Mouse (Mus musculus) kidney, embryonic 14.5 days (tissue): Measurements from ENCODE around the gene Btbd2. TPM values are rescaled to one million over a fixed set of nuclear protein-coding genes. Genes with fewer than 3 reads are reported as not detected.
A peak's percentile ranks its signal among the peaks of the same experiment; 100 is the strongest.

Experiments
- ATAC-seq: fragments of 200-750 bp; cut with Nextera tagmentation; 2 replicates; pipeline ENCODE4 v1.8.0; 2017; ENCODE audit warnings: moderate number of reproducible peaks, mild to moderate bottlenecking, moderate TSS enrichment, moderate library complexity; ENCODE audit not compliant: low FRiP score, low TSS enrichment
- H3K27ac ChIP-seq: fragments of 300-500 bp; sonication (generic); 2 replicates; pipeline ENCODE4 v1.5.1; 2014; ENCODE audit warnings: low read depth, mild to moderate bottlenecking, low read length, moderate library complexity, mixed read lengths
- H3K27me3 ChIP-seq: fragments of 300-500 bp; sonication (generic); 2 replicates; pipeline ENCODE4 v1.6.1; 2014; ENCODE audit warnings: mild to moderate bottlenecking, low read length; ENCODE audit not compliant: control insufficient read depth, insufficient read depth
- H3K36me3 ChIP-seq: fragments of 300-500 bp; sonication (generic); 2 replicates; pipeline ENCODE4 v1.6.1; 2014; ENCODE audit warnings: low read length, mixed read lengths; ENCODE audit not compliant: control insufficient read depth, insufficient read depth
- H3K4me1 ChIP-seq: fragments of 300-500 bp; sonication (generic); 2 replicates; pipeline ENCODE4 v1.6.1; 2014; ENCODE audit warnings: low read length, mixed read lengths; ENCODE audit not compliant: control insufficient read depth, insufficient read depth
- H3K4me2 ChIP-seq: fragments of 300-500 bp; sonication (generic); replicated peaks from 2 replicates; pipeline ENCODE4 v1.6.1; 2014; ENCODE audit warnings: low read depth, mild to moderate bottlenecking, low read length
- H3K4me3 ChIP-seq: fragments of 300-500 bp; sonication (generic); 2 replicates; pipeline ENCODE4 v1.5.1; 2014; ENCODE audit warnings: mild to moderate bottlenecking, low read length
- H3K9ac ChIP-seq: fragments of 300-500 bp; sonication (generic); 2 replicates; pipeline ENCODE4 v1.6.1; 2014; ENCODE audit warnings: low read depth, mild to moderate bottlenecking, low read length, moderate library complexity
- H3K9me3 ChIP-seq: fragments of 300-500 bp; sonication (generic); 2 replicates; pipeline ENCODE4 v1.6.1; 2016; ENCODE audit warnings: low read length; ENCODE audit not compliant: control insufficient read depth
- WGBS: fragments of 180-500 bp; shearing (Covaris S2); extraction: QIAGEN DNeasy Blood & Tissue Kit; methylation state at CpG from one replicate; pipeline ENCODE4 v1.1.7; 2014; 5-methylcytosine and 5-hydroxymethylcytosine counted together
- polyA plus RNA-seq: library from polyadenylated mRNA; unstranded; fragments of >200 nt; fragmentation: Nextera tagmentation; extraction: Ambion mirVana; gene quantifications from 2 replicates; pipeline ENCODE4 v1.2.1, GENCODE M21; 2014

Gene Btbd2
- polyA plus RNA-seq = 63.4 and 80.2 TPM in 2 replicates

- H3K27ac ChIP-seq = peak within 1 kb of the TSS; percentile 74
- peaks cover 23% of the 10 kb centered on the region for H3K4me1 ChIP-seq
- H3K27me3 ChIP-seq = no peaks in the 10 kb centered on the region
- peak within 1 kb of the TSS; percentile 65 for H3K4me3 ChIP-seq
- H3K9ac ChIP-seq = peak within 1 kb of the TSS; percentile 86
- no peaks in the 10 kb centered on the region for H3K9me3 ChIP-seq
- WGBS = 17% methylated on average over 15 of the region's 15 CpGs
- H3K4me2 ChIP-seq = peak within 1 kb of the TSS; percentile 84
- peak; percentile 50 for ATAC-seq
- 0 out of 2 replicates have a peak, but pooled peaks cover 4% of the 10 kb centered on the region for H3K36me3 ChIP-seq
These were observed at the start of gene Btbd2 for GRCm38 (mm10) chr10:80656863-80657623. Gene Btbd2, minus strand, starts transcription at chr10:80657071.

- H3K27ac ChIP-seq = no peak overlapping the region
- H3K9ac ChIP-seq = no peak overlapping the region
- no peak overlapping the region for H3K4me2 ChIP-seq
- H3K4me1 ChIP-seq = peaks cover 15% of the 10 kb centered on the region
- WGBS = 83% methylated on average over 3 of the region's 3 CpGs
- H3K4me3 ChIP-seq = no peak overlapping the region
- H3K36me3 ChIP-seq = peaks cover 46% of the 10 kb centered on the region
- no peaks in the 10 kb centered on the region for H3K9me3 ChIP-seq
- no peaks in the 10 kb centered on the region for H3K27me3 ChIP-seq
- no peak for ATAC-seq
These were observed 48.6 kb upstream of the Btbd2 start for GRCm38 (mm10) chr10:80705479-80705878.

GRCm38 (mm10) chr10:80705033-80705432, 48.2 kb upstream of the Btbd2 start:
- ATAC-seq = no peak
- H3K4me1 ChIP-seq = peaks cover 20% of the 10 kb centered on the region
- no peaks in the 10 kb centered on the region for H3K27me3 ChIP-seq
- H3K36me3 ChIP-seq = peaks cover 42% of the 10 kb centered on the region
- H3K9ac ChIP-seq = no peak overlapping the region
- H3K9me3 ChIP-seq = no peaks in the 10 kb centered on the region
- H3K4me3 ChIP-seq = no peak overlapping the region
- WGBS = 68% methylated on average over 3 of the region's 3 CpGs
- H3K27ac ChIP-seq = no peak overlapping the region
- H3K4me2 ChIP-seq = no peak overlapping the region

- Histone ChIP-seq H3K36me3 (peaks cover 36% of the 10 kb centered on the region), H3K9ac (no peak overlapping the region), H3K27me3 (no peaks in the 10 kb centered on the region), H3K9me3 (no peaks in the 10 kb centered on the region), H3K4me1 (peaks cover 21% of the 10 kb centered on the region), H3K4me2 (no peak overlapping the region), H3K4me3 (no peak overlapping the region), H3K27ac (no peak overlapping the region)
- ATAC-seq = no peak
- 85% methylated on average over 5 of the region's 5 CpGs for WGBS
These were observed 47.5 kb upstream of the Btbd2 start for GRCm38 (mm10) chr10:80704418-80704817.

- 82% methylated on average over 5 of the region's 5 CpGs for WGBS
- no peak overlapping the region for H3K27ac ChIP-seq
- H3K9ac ChIP-seq = no peak overlapping the region; the same call in 1 of the 2 replicates
These were observed 46.8 kb upstream of the Btbd2 start for GRCm38 (mm10) chr10:80703643-80704042.

GRCm38 (mm10) chr10:80702536-80703390, 45.9 kb upstream of the Btbd2 start:
- H3K9ac ChIP-seq = peak overlapping the region; percentile 66
- H3K36me3 ChIP-seq = peaks cover 19% of the 10 kb centered on the region
- ATAC-seq = peak; percentile 87
- WGBS = 2% methylated on average over 47 of the region's 47 CpGs
- peak overlapping the region; percentile 69 for H3K27ac ChIP-seq
- H3K4me2 ChIP-seq = peak overlapping the region; percentile 90
- H3K9me3 ChIP-seq = no peaks in the 10 kb centered on the region
- peak overlapping the region; percentile 65 for H3K4me3 ChIP-seq
- H3K4me1 ChIP-seq = peaks cover 21% of the 10 kb centered on the region
- no peaks in the 10 kb centered on the region for H3K27me3 ChIP-seq

More at GRCm38 (mm10) chr10:80703643-80704042, 46.8 kb upstream of the Btbd2 start:
- Histone ChIP-seq H3K9me3 (no peaks in the 10 kb centered on the region), H3K36me3 (peaks cover 28% of the 10 kb centered on the region), H3K4me1 (peaks cover 21% of the 10 kb centered on the region), H3K4me2 (peak overlapping the region; percentile 90; the same call in 1 of the 2 replicates), H3K4me3 (no peak overlapping the region; the same call in 1 of the 2 replicates), H3K27me3 (no peaks in the 10 kb centered on the region)
- no peak for ATAC-seq

GRCm38 (mm10) chr10:80701721-80702535, 45.1 kb upstream of the Btbd2 start, which contains the start of the genes Mob3a and Izumo4:
Gene Mob3a, minus strand, starts transcription at chr10:80701977.
Gene Izumo4, plus strand, starts transcription at chr10:80702184.
- under 1% methylated on average over 59 of the region's 59 CpGs for WGBS
- peaks cover 11% of the 10 kb centered on the region for H3K36me3 ChIP-seq
- ATAC-seq = peak; percentile 96

GRCm38 (mm10) chr10:80700732-80701131, 43.9 kb upstream of the Btbd2 start:
- Histone ChIP-seq H3K9ac (peak overlapping the region; percentile 63; the same call in 1 of the 2 replicates), H3K4me2 (peak overlapping the region; percentile 65), H3K9me3 (no peaks in the 10 kb centered on the region), H3K4me3 (peak overlapping the region; percentile 65), H3K4me1 (peaks cover 25% of the 10 kb centered on the region), H3K27me3 (no peaks in the 10 kb centered on the region), H3K36me3 (0 out of 2 replicates have a peak, but pooled peaks cover under 1% of the 10 kb centered on the region), H3K27ac (no peak overlapping the region)
- 52% methylated on average over 4 of the region's 4 CpGs for WGBS
- ATAC-seq = no peak

More at GRCm38 (mm10) chr10:80701721-80702535, 45.1 kb upstream of the Btbd2 start, which contains the start of the genes Mob3a and Izumo4:
- Histone ChIP-seq H3K9ac (peak within 1 kb of the TSS; percentile 66), H3K9me3 (no peaks in the 10 kb centered on the region), H3K27me3 (no peaks in the 10 kb centered on the region), H3K27ac (peak within 1 kb of the TSS; percentile 69), H3K4me2 (peak within 1 kb of the TSS; percentile 90), H3K4me1 (peaks cover 22% of the 10 kb centered on the region), H3K4me3 (peak within 1 kb of the TSS; percentile 65)
